Mouse (Mus musculus) liver, adult 10 weeks (tissue): ENCODE data around the gene Ung. TPM values are rescaled to one million over a fixed set of nuclear protein-coding genes. Genes with fewer than 3 reads are reported as not detected.

Experiments used
- polyA plus RNA-seq: library from polyadenylated mRNA; stranded (reverse); fragments of 350-450 nt; fragmentation: Illumina TruSeq; extraction: RNeasy Lipid Tissue Mini Kit (QIAGEN cat#74804); gene quantifications from one replicate; pipeline ENCODE4 v1.2.3, GENCODE M21; 2014; ENCODE audit warnings: low read depth, low replicate concordance

Ung gene
- 0.37 TPM for polyA plus RNA-seq

GRCm38 (mm10) chr5:114130211-114130605 lies at the start of gene Ung:
Gene Ung (plus strand): TSS chr5:114130386.

GRCm38 (mm10) chr5:114091057-114091807 lies 39.0 kb upstream of the Ung start, which contains the start of gene Svop:
Gene Svop (minus strand): TSS chr5:114091570.

GRCm38 (mm10) chr5:114127374-114128349 lies 2.5 kb upstream of the Ung start, which contains the start of gene Alkbh2:
Gene Alkbh2 (minus strand): TSS chr5:114128218.

GRCm38 (mm10) chr5:114146028-114146888 lies 16.1 kb downstream of the Ung start, which contains the start of gene Acacb:
Gene Acacb (plus strand): TSS chr5:114146535.

Other genes with a start within 250 kb of the Ung start
- gene Coro1c, start 221.6 kb upstream of the Ung start, polyA plus RNA-seq = 6.1 TPM
- gene Ssh1, start 136.5 kb upstream of the Ung start, polyA plus RNA-seq = 0.93 TPM
- gene Dao, start 126.7 kb upstream of the Ung start, polyA plus RNA-seq = not detected
- gene Usp30, start 64.9 kb upstream of the Ung start, polyA plus RNA-seq = 2.9 TPM
- not detected for gene Svop, start 38.8 kb upstream of the Ung start, polyA plus RNA-seq
- not detected for gene Alkbh2, start 2.2 kb upstream of the Ung start, polyA plus RNA-seq
- 3.7 TPM for gene Acacb, start 16.1 kb downstream of the Ung start, polyA plus RNA-seq
- not detected for gene Foxn4, start 143.4 kb downstream of the Ung start, polyA plus RNA-seq
- not detected for gene Myo1h, start 158.8 kb downstream of the Ung start, polyA plus RNA-seq